Mouse (Mus musculus): ENCODE data around the gene Otub1.

Otub1 gene

GRCm38 (mm10) chr19:7148541-7149085 lies 57.5 kb downstream of the Otub1 start:
- no peak for DNase-seq (ENCODE audit: low spot score in 2 of 2)

Data from spleen, postnatal 4 days (tissue).